Mouse (Mus musculus): ENCODE results near the gene Fam20c. TPM values are rescaled to one million over a fixed set of nuclear protein-coding genes. Genes with fewer than 3 reads are reported as not detected.

The Fam20c gene
- polyA plus RNA-seq, 1 experiment from 2014 or later: 7.3 TPM

DNA sequence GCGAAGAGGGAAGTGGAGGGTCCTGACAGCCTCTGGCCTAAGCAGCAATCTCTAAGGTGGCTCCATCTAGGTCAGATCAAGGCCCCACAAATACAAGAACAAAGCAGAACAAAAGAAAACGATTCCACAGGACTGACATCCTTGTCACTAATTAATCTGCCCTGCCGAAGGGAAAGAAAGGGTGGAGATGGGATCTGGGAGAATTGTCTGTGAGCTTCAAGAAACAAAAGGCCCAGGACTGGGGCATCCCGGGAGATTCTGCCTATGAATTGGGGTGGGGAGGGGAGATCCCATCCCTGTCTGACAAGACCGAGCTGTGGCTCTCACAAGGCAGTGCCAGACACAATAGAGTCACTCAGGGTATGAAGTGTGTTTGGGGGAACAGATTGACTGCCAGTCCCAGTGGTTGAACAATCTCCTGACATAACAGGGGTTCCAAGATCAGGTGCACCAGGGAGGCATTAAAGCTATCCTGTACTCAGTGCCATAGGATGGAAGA is 7.6 kb downstream of the Fam20c start:
- Histone ChIP-seq H3K36me3 (replicated peaks; ENCODE audit: control insufficient read depth, insufficient read depth, low read depth, low read length) (no peaks in the 10 kb centered on the region), H3K9me3 (replicated peaks; ENCODE audit: control insufficient read depth, low read length) (no peaks in the 10 kb centered on the region), H3K4me2 (ENCODE audit: low read depth, low read length) (no peak overlapping the region), H3K27me3 (ENCODE audit: control insufficient read depth, insufficient read depth, low read length) (peaks cover 9% of the 10 kb centered on the region), H3K9ac (replicated peaks; ENCODE audit: low read length) (no peak overlapping the region), H3K4me1 (ENCODE audit: control insufficient read depth, insufficient read depth, low read length) (no peaks in the 10 kb centered on the region), H3K4me3 (ENCODE audit: low read depth, low read length) (no peak overlapping the region), H3K27ac (replicated peaks; ENCODE audit: low read depth, low read length) (no peak overlapping the region)
- DNase-seq (ENCODE audit: low spot score): no peak
- ATAC-seq (replicated peaks; ENCODE audit: insufficient number of reproducible peaks, low FRiP score, low TSS enrichment, low read depth): no peak
- WGBS: 51% methylated on average over 5 of the region's 5 CpGs

DNA sequence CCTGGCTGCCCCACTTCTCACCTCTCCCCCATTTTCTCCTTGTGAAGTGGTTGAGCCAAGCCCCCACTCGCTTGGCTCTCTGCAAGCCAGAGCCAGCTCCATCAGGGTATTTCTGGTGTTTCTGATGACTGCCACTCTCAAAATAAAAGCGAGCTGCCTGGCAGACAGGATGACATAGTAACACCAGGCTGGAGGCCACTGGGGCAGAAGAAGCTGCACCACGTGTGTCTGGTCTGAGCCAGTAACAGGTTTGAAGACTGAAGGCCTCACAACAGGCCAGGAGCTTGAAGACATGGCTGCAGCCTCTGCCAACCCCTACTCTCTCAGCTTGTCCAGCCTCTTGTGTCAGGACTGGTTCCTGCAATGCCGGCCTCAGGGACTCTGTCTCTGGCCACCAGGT is 8.0 kb downstream of the Fam20c start:
- peaks cover 5% of the 10 kb centered on the region for H3K27me3 ChIP-seq (ENCODE audit: control insufficient read depth, insufficient read depth, low read length)
- H3K4me3 ChIP-seq (ENCODE audit: low read depth, low read length): no peak overlapping the region
- ATAC-seq (replicated peaks; ENCODE audit: insufficient number of reproducible peaks, low FRiP score, low TSS enrichment, low read depth) (no peak), DNase-seq (ENCODE audit: low spot score) (no peak)
- no peaks in the 10 kb centered on the region for H3K4me1 ChIP-seq (ENCODE audit: control insufficient read depth, insufficient read depth, low read length)
- no peaks in the 10 kb centered on the region for H3K36me3 ChIP-seq (replicated peaks; ENCODE audit: control insufficient read depth, insufficient read depth, low read depth, low read length)
- H3K27ac ChIP-seq (replicated peaks; ENCODE audit: low read depth, low read length): no peak overlapping the region
- WGBS: 80% methylated on average over 4 of the region's 4 CpGs
- H3K9me3 ChIP-seq (replicated peaks; ENCODE audit: control insufficient read depth, low read length): no peaks in the 10 kb centered on the region
- H3K4me2 ChIP-seq (ENCODE audit: low read depth, low read length): no peak overlapping the region
- no peak overlapping the region for H3K9ac ChIP-seq (replicated peaks; ENCODE audit: low read length)

- no peaks in the 10 kb centered on the region for H3K9me3 ChIP-seq (replicated peaks; ENCODE audit: control insufficient read depth, low read length)
- WGBS: 77% methylated on average over 8 of the region's 8 CpGs
- H3K4me3 ChIP-seq (ENCODE audit: low read depth, low read length): no peak overlapping the region
- H3K36me3 ChIP-seq (replicated peaks; ENCODE audit: control insufficient read depth, insufficient read depth, low read depth, low read length): no peaks in the 10 kb centered on the region
- ATAC-seq (replicated peaks; ENCODE audit: insufficient number of reproducible peaks, low FRiP score, low TSS enrichment, low read depth): no peak
- no peaks in the 10 kb centered on the region for H3K27me3 ChIP-seq (ENCODE audit: control insufficient read depth, insufficient read depth, low read length)
- no peak overlapping the region for H3K27ac ChIP-seq (replicated peaks; ENCODE audit: low read depth, low read length)
- H3K4me1 ChIP-seq (ENCODE audit: control insufficient read depth, insufficient read depth, low read length): no peaks in the 10 kb centered on the region
- DNase-seq (ENCODE audit: low spot score): no peak
- H3K9ac ChIP-seq (replicated peaks; ENCODE audit: low read length): no peak overlapping the region
- H3K4me2 ChIP-seq (ENCODE audit: low read depth, low read length): no peak overlapping the region
These were observed 10.3 kb downstream of the Fam20c start for GRCm38 (mm10) chr5:138764601-138765000.

GRCm38 (mm10) chr5:138767650-138768049 is 13.3 kb downstream of the Fam20c start:
- WGBS: 81% methylated on average over 11 of the region's 11 CpGs
- Histone ChIP-seq H3K36me3 (replicated peaks; ENCODE audit: control insufficient read depth, insufficient read depth, low read depth, low read length) (no peaks in the 10 kb centered on the region), H3K27me3 (ENCODE audit: control insufficient read depth, insufficient read depth, low read length) (no peaks in the 10 kb centered on the region), H3K4me2 (ENCODE audit: low read depth, low read length) (no peak overlapping the region), H3K27ac (replicated peaks; ENCODE audit: low read depth, low read length) (no peak overlapping the region), H3K9ac (replicated peaks; ENCODE audit: low read length) (no peak overlapping the region), H3K4me1 (ENCODE audit: control insufficient read depth, insufficient read depth, low read length) (no peaks in the 10 kb centered on the region), H3K4me3 (ENCODE audit: low read depth, low read length) (no peak overlapping the region), H3K9me3 (replicated peaks; ENCODE audit: control insufficient read depth, low read length) (no peaks in the 10 kb centered on the region)
- DNase-seq (ENCODE audit: low spot score) (no peak), ATAC-seq (replicated peaks; ENCODE audit: insufficient number of reproducible peaks, low FRiP score, low TSS enrichment, low read depth) (no peak)

DNA sequence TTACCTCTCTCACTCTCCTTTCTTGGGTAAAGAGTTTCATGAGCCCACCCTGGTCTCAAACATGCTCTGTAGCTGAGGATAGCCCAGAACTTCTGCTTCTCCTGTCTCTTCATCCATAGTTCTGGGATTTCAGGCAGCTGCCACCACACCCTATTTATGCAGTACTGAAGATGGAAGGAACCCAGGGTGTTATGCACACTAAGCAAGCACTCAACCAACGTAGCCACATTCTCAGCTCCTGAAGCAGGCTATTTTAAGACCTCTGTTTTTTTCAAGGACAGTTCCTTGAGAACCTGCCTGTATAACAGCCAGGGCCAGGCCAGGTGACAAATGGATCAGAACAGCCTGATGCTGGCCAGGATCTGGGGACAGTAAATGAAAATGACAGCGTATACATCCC is 14.4 kb downstream of the Fam20c start:
- WGBS: 77% methylated on average over 2 of the region's 2 CpGs
- no peak for DNase-seq (ENCODE audit: low spot score)
- no peaks in the 10 kb centered on the region for H3K36me3 ChIP-seq (replicated peaks; ENCODE audit: control insufficient read depth, insufficient read depth, low read depth, low read length)
- H3K9me3 ChIP-seq (replicated peaks; ENCODE audit: control insufficient read depth, low read length): no peaks in the 10 kb centered on the region
- no peaks in the 10 kb centered on the region for H3K27me3 ChIP-seq (ENCODE audit: control insufficient read depth, insufficient read depth, low read length)
- ATAC-seq (replicated peaks; ENCODE audit: insufficient number of reproducible peaks, low FRiP score, low TSS enrichment, low read depth): no peak
- H3K27ac ChIP-seq (replicated peaks; ENCODE audit: low read depth, low read length): no peak overlapping the region
- H3K4me3 ChIP-seq (ENCODE audit: low read depth, low read length): no peak overlapping the region
- no peaks in the 10 kb centered on the region for H3K4me1 ChIP-seq (ENCODE audit: control insufficient read depth, insufficient read depth, low read length)
- no peak overlapping the region for H3K4me2 ChIP-seq (ENCODE audit: low read depth, low read length)
- H3K9ac ChIP-seq (replicated peaks; ENCODE audit: low read length): no peak overlapping the region

DNA sequence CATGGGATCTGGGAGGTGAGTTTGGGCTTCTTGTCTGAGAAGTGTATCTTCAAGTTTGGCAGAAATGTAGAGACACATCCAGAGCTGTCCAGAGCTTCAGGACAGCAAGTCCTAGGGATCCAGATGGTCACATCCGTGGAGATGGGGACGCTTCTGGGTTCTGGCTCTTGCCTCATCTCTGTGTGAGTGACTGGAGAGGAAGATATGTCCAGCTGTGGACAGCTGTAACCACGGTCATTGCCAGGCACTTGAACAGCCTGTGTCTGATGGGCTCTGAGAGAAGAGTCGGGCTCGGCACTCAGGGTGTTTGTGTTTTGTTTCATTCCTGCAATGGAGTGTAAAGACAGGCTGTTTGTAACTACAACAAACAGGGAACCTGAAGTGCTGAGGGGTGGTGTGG is 14.8 kb downstream of the Fam20c start:
- no peaks in the 10 kb centered on the region for H3K27me3 ChIP-seq (ENCODE audit: control insufficient read depth, insufficient read depth, low read length)
- DNase-seq (ENCODE audit: low spot score) (no peak), ATAC-seq (replicated peaks; ENCODE audit: insufficient number of reproducible peaks, low FRiP score, low TSS enrichment, low read depth) (no peak)
- no peak overlapping the region for H3K9ac ChIP-seq (replicated peaks; ENCODE audit: low read length)
- H3K4me3 ChIP-seq (ENCODE audit: low read depth, low read length): no peak overlapping the region
- no peak overlapping the region for H3K27ac ChIP-seq (replicated peaks; ENCODE audit: low read depth, low read length)
- no peak overlapping the region for H3K4me2 ChIP-seq (ENCODE audit: low read depth, low read length)
- H3K36me3 ChIP-seq (replicated peaks; ENCODE audit: control insufficient read depth, insufficient read depth, low read depth, low read length): no peaks in the 10 kb centered on the region
- 93% methylated on average over 5 of the region's 5 CpGs for WGBS
- H3K9me3 ChIP-seq (replicated peaks; ENCODE audit: control insufficient read depth, low read length): no peaks in the 10 kb centered on the region
- no peaks in the 10 kb centered on the region for H3K4me1 ChIP-seq (ENCODE audit: control insufficient read depth, insufficient read depth, low read length)

DNA sequence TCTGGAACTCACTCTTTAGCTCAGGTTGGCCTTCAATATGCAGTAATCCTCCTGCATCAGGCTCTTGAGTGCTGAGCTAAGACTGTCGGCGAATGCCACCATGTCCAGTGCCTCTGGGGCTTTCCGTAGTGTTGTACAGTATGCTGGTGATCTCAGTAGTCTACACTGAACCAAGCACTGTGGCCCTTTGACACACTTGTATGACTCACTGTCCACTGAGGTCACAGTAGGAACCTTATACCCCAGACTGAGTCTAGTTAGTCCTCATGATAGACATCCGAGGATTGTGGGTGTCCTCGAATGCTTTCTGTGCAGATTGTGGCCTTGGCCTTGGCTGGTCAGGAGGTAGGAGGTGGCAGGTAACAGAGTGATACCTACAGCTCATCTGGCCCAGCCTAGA is 20.8 kb downstream of the Fam20c start:
- Histone ChIP-seq H3K9me3 (replicated peaks; ENCODE audit: control insufficient read depth, low read length) (no peaks in the 10 kb centered on the region), H3K36me3 (replicated peaks; ENCODE audit: control insufficient read depth, insufficient read depth, low read depth, low read length) (no peaks in the 10 kb centered on the region), H3K4me3 (ENCODE audit: low read depth, low read length) (no peak overlapping the region), H3K4me1 (ENCODE audit: control insufficient read depth, insufficient read depth, low read length) (no peaks in the 10 kb centered on the region), H3K9ac (replicated peaks; ENCODE audit: low read length) (no peak overlapping the region), H3K27ac (replicated peaks; ENCODE audit: low read depth, low read length) (no peak overlapping the region), H3K27me3 (ENCODE audit: control insufficient read depth, insufficient read depth, low read length) (no peaks in the 10 kb centered on the region), H3K4me2 (ENCODE audit: low read depth, low read length) (no peak overlapping the region)
- ATAC-seq (replicated peaks; ENCODE audit: insufficient number of reproducible peaks, low FRiP score, low TSS enrichment, low read depth): no peak
- 92% methylated on average over 5 of the region's 5 CpGs for WGBS
- DNase-seq (ENCODE audit: low spot score): no peak

- no peaks in the 10 kb centered on the region for H3K9me3 ChIP-seq (replicated peaks; ENCODE audit: control insufficient read depth, low read length)
- H3K9ac ChIP-seq (replicated peaks; ENCODE audit: low read length): no peak overlapping the region
- no peak overlapping the region for H3K4me2 ChIP-seq (ENCODE audit: low read depth, low read length)
- no peak for DNase-seq (ENCODE audit: low spot score)
- no peak overlapping the region for H3K4me3 ChIP-seq (ENCODE audit: low read depth, low read length)
- 67% methylated on average over 1 of the region's 1 CpGs for WGBS
- H3K36me3 ChIP-seq (replicated peaks; ENCODE audit: control insufficient read depth, insufficient read depth, low read depth, low read length): no peaks in the 10 kb centered on the region
- H3K27me3 ChIP-seq (ENCODE audit: control insufficient read depth, insufficient read depth, low read length): no peaks in the 10 kb centered on the region
- H3K27ac ChIP-seq (replicated peaks; ENCODE audit: low read depth, low read length): no peak overlapping the region
- ATAC-seq (replicated peaks; ENCODE audit: insufficient number of reproducible peaks, low FRiP score, low TSS enrichment, low read depth): no peak
- H3K4me1 ChIP-seq (ENCODE audit: control insufficient read depth, insufficient read depth, low read length): no peaks in the 10 kb centered on the region
These were observed 22.0 kb downstream of the Fam20c start for GRCm38 (mm10) chr5:138776346-138776745.

All from embryonic facial prominence, embryonic 11.5 days (tissue).